Mouse (Mus musculus) intestine, embryonic 16.5 days (tissue): ENCODE results near the gene St14. TPM values are rescaled to one million over a fixed set of nuclear protein-coding genes. Genes with fewer than 3 reads are reported as not detected.
A peak's percentile ranks its signal among the peaks of the same experiment; 100 is the strongest.
"Not testable (repeated sequence)": the region's sequence is repeated elsewhere in the genome, so short reads cannot be mapped to it uniquely, and the experiment has no call there.

Experiments
- ATAC-seq: fragments of 200-750 bp; cut with Nextera tagmentation; 2 replicates; pipeline ENCODE4 v1.8.0; 2017; ENCODE audit warnings: moderate TSS enrichment, moderate library complexity
- H3K27ac ChIP-seq: fragments of 300-500 bp; sonication (generic); 2 replicates; pipeline ENCODE4 v1.5.1; 2014; ENCODE audit warnings: mild to moderate bottlenecking, low read length
- H3K27me3 ChIP-seq: fragments of 300-500 bp; sonication (generic); replicated peaks from 2 replicates; pipeline ENCODE4 v1.6.1; 2014; ENCODE audit warnings: low read length, control low read depth, mixed read lengths; ENCODE audit not compliant: control insufficient read depth, insufficient read depth
- H3K36me3 ChIP-seq: fragments of 300-500 bp; sonication (generic); 2 replicates; pipeline ENCODE4 v1.6.1; 2014; ENCODE audit warnings: low read length, control low read depth; ENCODE audit not compliant: control insufficient read depth, insufficient read depth
- H3K4me1 ChIP-seq: fragments of 300-500 bp; sonication (generic); 2 replicates; pipeline ENCODE4 v1.6.1; 2014; ENCODE audit warnings: low read length, control low read depth, mixed read lengths; ENCODE audit not compliant: control insufficient read depth, insufficient read depth
- H3K4me2 ChIP-seq: fragments of 300-500 bp; sonication (generic); 2 replicates; pipeline ENCODE4 v1.6.1; 2014; ENCODE audit warnings: low read depth, low read length, control low read depth
- H3K4me3 ChIP-seq: fragments of 300-500 bp; sonication (generic); 2 replicates; pipeline ENCODE4 v1.5.1; 2014; ENCODE audit warnings: mild to moderate bottlenecking, low read length
- H3K9ac ChIP-seq: fragments of 300-500 bp; sonication (generic); 2 replicates; pipeline ENCODE4 v1.6.1; 2014; ENCODE audit warnings: low read depth, low read length
- H3K9me3 ChIP-seq: fragments of 300-500 bp; sonication (generic); 2 replicates; pipeline ENCODE4 v1.6.1; 2016; ENCODE audit warnings: low read length, control low read depth; ENCODE audit not compliant: control insufficient read depth
- WGBS: fragments of 180-500 bp; shearing (Covaris S2); extraction: QIAGEN DNeasy Blood & Tissue Kit; methylation state at CpG from one replicate; pipeline ENCODE4 v1.1.7; 2014; 5-methylcytosine and 5-hydroxymethylcytosine counted together
- polyA plus RNA-seq: library from polyadenylated mRNA; unstranded; fragments of >200 nt; fragmentation: Nextera tagmentation; extraction: Ambion mirVana; gene quantifications from 2 replicates; pipeline ENCODE4 v1.2.1, GENCODE M21; 2015

Gene St14
- polyA plus RNA-seq, result 91.4 and 96.6 TPM in 2 replicates

DNA sequence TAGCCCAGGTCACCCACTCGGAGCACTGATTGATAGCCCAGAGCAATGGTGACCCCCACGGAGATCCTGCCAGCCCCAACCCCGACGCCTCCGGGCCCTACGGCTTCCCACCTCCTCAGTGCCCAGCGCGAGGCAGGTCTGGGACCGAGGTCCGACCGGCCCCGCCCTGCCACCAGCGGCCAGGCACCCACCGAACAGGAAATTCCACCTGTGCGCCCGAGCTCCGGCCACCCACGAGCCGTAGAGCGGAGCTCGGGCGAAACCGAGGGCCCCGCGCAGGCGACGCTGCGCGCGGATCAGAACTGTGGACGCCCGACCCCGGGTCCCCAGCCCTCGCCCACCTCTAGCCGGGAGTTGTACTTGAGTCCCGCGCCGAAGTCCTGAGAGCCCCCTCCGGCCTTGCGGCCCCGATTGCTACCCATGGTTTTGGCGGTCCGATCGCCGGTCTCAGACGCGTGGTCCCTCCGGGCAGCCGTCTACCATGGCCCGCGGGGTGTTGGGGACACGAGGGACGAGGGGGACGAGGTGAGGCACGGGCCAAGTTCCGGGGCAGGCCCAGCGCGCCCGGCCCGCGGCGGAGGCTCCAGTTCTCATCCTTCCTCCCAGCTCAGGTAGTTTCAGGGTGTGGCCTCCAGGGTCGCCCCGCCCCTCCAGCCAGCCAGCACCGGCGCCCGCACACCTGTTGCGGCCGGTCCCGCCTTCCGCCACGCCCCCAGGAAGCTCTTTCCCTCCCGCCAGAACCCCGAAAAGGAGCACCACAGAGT, at the start of gene St14:
Gene St14, minus strand, starts transcription at position 649 of the 764 bp plus-strand sequence.
- H3K4me2 ChIP-seq, result peak within 1 kb of the TSS; percentile 76
- peak within 1 kb of the TSS; percentile 67 for H3K4me3 ChIP-seq
- H3K27ac ChIP-seq, result peak within 1 kb of the TSS; percentile 66
- no peaks in the 10 kb centered on the region for H3K27me3 ChIP-seq
- H3K4me1 ChIP-seq, result peaks cover 13% of the 10 kb centered on the region
- no peaks in the 10 kb centered on the region for H3K36me3 ChIP-seq
- H3K9me3 ChIP-seq, result no peaks in the 10 kb centered on the region
- H3K9ac ChIP-seq, result peak within 1 kb of the TSS; percentile 86
- under 1% methylated on average over 72 of the region's 74 CpGs for WGBS
- peak; percentile 92 for ATAC-seq

DNA sequence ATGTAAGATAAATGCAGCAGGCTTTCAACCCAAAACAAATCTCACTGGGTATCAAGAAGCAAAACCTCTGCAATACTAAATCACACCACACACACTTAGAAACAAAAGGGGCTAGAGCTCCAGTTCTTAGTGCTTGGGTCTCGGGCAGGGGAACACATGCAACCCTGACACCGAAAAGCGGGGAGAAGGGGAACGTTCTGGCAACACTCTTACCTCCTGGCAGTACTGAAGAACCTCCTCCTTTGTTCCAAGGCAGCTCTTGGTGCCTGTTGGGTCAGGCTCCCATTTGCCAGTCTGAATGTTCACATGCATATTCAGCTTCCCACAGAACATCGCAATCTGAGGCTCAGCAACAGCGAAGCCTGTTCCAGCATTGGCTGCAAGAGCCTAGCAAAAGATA, 46.0 kb upstream of the St14 start:
- no peak overlapping the region for H3K4me3 ChIP-seq
- ATAC-seq, result no peak
- no peaks in the 10 kb centered on the region for H3K9me3 ChIP-seq
- peaks cover 12% of the 10 kb centered on the region for H3K4me1 ChIP-seq
- H3K4me2 ChIP-seq, result no peak overlapping the region
- no peak overlapping the region for H3K9ac ChIP-seq
- H3K27ac ChIP-seq, result no peak overlapping the region
- 88% methylated on average over 6 of the region's 6 CpGs for WGBS
- H3K27me3 ChIP-seq, result no peaks in the 10 kb centered on the region
- H3K36me3 ChIP-seq, result no peaks in the 10 kb centered on the region

DNA sequence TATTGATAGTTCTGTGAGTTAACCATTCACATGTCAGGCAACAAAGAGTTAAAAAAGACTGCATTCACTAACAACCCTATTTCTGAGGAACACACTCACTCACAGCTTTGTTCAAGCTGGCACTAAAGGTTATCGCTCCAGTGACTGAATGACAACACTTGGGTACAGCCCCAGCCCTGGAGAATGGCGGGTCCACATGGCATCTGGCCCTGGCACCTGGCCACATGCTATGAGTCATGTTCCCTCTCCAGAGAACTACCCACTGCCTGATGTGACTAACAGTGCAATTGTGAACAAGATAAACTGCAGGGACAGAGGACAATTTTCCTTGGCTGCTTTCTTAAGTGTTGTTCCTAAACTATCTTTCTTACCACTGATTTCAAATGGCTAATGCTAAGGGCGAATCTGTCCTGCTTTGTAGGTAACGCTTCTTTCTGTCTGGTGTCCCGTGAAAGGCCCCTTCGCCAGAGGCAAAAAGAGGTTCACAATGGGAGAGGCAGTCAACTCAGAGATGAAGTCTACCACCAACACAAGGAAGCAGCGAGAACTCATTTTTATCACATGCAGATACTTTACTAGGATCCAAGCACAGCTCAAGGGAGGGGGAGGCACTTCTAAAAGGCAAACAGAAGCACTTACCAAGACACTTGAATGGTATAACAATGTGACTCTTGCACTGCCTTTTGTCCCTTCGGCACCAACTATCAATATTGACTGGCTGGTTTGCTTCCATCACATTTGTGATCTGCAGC, 44.9 kb upstream of the St14 start:
- H3K9me3 ChIP-seq, result no peaks in the 10 kb centered on the region
- H3K4me1 ChIP-seq, result peaks cover 7% of the 10 kb centered on the region
- ATAC-seq, result peak; percentile 94
- H3K9ac ChIP-seq, result no peak overlapping the region
- no peaks in the 10 kb centered on the region for H3K36me3 ChIP-seq
- 69% methylated on average over 8 of the region's 8 CpGs for WGBS
- 0 out of 2 replicates have a peak overlapping the region, but pooled peaks have one; percentile 3 for H3K27ac ChIP-seq
- no peak overlapping the region for H3K4me3 ChIP-seq
- no peak overlapping the region for H3K4me2 ChIP-seq
- H3K27me3 ChIP-seq, result no peaks in the 10 kb centered on the region

DNA sequence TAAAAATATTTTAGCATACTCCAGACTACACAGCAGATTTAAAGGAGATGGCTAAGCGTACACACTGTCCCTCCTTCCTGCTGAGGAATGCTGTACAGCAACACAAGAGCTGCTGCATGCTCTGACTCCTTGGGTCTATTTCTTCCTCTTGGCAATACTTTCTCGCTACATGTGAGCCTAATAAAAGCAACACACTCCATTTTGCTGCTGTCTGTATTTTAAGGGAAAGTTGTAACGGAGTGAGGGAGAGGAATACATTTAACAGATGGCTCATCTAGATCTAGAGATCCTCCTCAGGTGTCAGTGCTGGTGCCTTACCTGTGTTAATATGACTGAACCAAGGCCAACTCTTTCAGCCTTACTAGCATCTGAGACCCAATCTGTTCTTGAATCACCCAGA, 44.3 kb upstream of the St14 start:
- Histone ChIP-seq H3K4me3 (no peak overlapping the region), H3K27me3 (no peaks in the 10 kb centered on the region), H3K4me2 (no peak overlapping the region), H3K9ac (no peak overlapping the region), H3K9me3 (no peaks in the 10 kb centered on the region), H3K36me3 (no peaks in the 10 kb centered on the region), H3K27ac (no peak overlapping the region), H3K4me1 (peaks cover 7% of the 10 kb centered on the region)
- WGBS, result 77% methylated on average over 3 of the region's 3 CpGs
- ATAC-seq, result 0 out of 2 replicates have a peak, but pooled peaks have one; percentile 24

DNA sequence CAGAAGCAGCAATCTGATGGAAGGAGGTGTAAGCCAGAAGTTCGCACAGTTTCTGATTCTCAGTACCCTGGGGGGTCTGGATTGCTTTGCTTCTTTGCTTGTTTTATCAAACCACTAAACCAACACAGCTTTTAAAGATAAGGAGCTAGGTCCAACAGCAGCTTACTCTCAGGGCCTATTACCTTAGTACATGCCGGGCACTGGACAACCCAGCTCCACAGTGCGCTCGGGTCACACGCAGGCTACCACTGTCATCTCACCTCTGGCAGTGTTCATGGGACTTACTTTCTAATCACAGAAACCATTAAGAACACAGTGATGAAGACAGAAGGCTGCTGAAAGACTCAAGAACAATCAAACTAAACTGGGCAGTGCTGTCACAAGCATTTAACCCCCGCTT, 43.7 kb upstream of the St14 start:
- H3K36me3 ChIP-seq, result no peaks in the 10 kb centered on the region
- no peak overlapping the region for H3K4me3 ChIP-seq
- no peaks in the 10 kb centered on the region for H3K27me3 ChIP-seq
- no peak overlapping the region for H3K27ac ChIP-seq
- peaks cover 7% of the 10 kb centered on the region for H3K4me1 ChIP-seq
- H3K9ac ChIP-seq, result no peak overlapping the region
- no peak for ATAC-seq
- no peaks in the 10 kb centered on the region for H3K9me3 ChIP-seq
- H3K4me2 ChIP-seq, result no peak overlapping the region
- WGBS, result 89% methylated on average over 6 of the region's 6 CpGs

DNA sequence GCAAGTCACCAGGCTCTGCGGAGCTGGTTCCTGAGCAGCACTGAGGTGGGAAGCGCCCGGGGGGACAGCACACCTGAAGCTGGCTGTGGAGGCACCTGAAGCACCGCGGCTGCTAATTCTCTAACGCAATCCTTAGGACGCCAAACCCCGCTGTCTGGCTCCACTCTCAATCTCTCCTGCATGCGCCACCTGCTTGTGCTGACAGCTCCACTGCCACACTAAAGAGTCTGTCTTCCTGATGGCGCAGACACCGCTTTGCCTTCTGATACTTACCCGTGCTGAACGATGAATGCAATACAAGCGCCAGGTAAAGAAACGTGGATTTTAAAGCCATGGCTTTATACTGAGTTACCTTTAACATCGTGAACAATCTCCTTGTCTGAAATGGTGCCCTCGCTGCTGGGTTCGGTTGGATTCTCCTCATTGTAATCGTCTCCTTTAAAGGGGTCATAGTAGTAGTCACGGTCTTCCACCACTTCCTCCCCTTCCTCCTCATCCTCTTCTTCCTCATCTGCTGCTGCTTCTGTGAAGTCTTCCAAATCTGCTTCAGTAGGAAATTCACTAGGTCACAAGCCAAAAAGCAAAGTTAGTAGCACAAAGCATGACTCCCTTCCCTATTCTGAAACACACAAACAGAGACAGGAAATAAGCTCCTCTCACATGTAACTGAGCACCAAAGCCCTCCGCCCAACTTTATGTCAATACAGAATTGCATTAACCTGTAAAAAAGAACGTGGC, 36.9 kb upstream of the St14 start:
- Histone ChIP-seq H3K9ac (no peak overlapping the region), H3K4me3 (no peak overlapping the region), H3K36me3 (peaks cover 9% of the 10 kb centered on the region; the same call in 1 of the 2 replicates), H3K27me3 (no peaks in the 10 kb centered on the region), H3K4me2 (no peak overlapping the region), H3K4me1 (no peaks in the 10 kb centered on the region), H3K27ac (no peak overlapping the region), H3K9me3 (no peaks in the 10 kb centered on the region)
- 93% methylated on average over 22 of the region's 22 CpGs for WGBS
- no peak for ATAC-seq

DNA sequence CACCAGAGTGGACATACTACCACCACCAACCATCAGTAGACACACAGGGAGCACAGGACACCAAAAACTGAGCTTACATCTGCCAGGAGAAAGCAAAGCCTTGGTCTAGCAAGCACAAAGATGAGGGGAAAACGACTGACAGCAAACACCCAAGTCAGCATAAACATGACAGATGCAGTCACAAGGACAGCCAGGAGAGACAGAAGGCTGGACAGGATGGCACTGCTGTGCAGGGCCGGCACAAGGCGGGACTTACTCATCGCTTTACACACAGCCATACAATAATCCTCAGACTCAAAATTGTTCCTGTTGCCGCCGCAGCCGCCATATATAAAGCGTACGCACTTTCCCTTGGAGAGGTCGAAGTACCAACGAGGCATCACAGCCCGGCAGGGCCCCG, 35.7 kb upstream of the St14 start:
- Histone ChIP-seq H3K27ac (no peak overlapping the region), H3K4me2 (no peak overlapping the region), H3K27me3 (no peaks in the 10 kb centered on the region), H3K9me3 (no peaks in the 10 kb centered on the region), H3K9ac (no peak overlapping the region), H3K4me3 (no peak overlapping the region), H3K4me1 (no peaks in the 10 kb centered on the region), H3K36me3 (peaks cover 9% of the 10 kb centered on the region; the same call in 1 of the 2 replicates)
- ATAC-seq, result no peak
- 90% methylated on average over 13 of the region's 13 CpGs for WGBS

DNA sequence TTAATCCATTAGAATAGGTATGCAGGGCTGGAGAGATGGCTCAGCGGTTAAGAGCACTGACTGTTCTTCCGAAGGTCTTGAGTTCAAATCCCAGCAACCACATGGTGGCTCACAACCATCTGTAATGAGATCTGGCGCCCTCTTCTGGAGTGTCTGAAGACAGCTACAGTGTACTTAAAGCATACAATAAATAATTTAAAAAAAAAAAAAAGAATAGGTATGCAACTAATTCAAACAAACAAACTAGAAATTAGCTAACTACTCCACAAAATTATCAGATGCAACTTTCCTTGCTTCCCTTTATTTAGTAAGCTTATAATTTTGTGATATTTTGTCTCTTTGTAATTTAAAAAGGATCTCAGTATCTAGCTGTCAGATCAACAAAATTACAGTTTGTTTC, 33.9 kb upstream of the St14 start:
- not testable (repeated sequence) for H3K27me3 ChIP-seq, H3K4me2 ChIP-seq, H3K27ac ChIP-seq, H3K9ac ChIP-seq, ATAC-seq, H3K4me3 ChIP-seq, H3K9me3 ChIP-seq, H3K4me1 ChIP-seq
- peaks cover 11% of the 10 kb centered on the region; the same call in 1 of the 2 replicates for H3K36me3 ChIP-seq
- WGBS, result 83% methylated on average over 3 of the region's 3 CpGs

DNA sequence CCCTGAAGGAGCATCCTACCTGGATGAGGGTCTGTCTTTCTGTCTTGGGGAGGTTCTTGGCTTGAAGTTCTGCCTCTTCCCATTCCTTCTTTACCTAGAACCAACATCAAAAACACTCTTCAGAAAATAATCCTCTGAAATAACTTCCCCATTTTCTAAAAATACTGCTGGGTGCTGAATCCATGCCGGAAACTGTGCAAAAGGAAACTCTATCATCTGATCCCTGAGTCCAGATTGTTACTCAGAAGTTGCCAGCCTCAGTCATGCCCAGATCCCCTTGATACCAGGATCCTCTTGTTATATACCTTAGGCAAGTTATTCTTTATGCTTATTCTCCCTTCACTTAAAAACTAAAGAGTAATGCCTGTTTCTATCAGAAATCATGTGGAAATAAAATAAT, 31.7 kb upstream of the St14 start:
- H3K27me3 ChIP-seq, result no peaks in the 10 kb centered on the region
- H3K4me2 ChIP-seq, result no peak overlapping the region
- no peak overlapping the region for H3K9ac ChIP-seq
- H3K4me1 ChIP-seq, result no peaks in the 10 kb centered on the region
- no peak for ATAC-seq
- no peak overlapping the region for H3K27ac ChIP-seq
- H3K36me3 ChIP-seq, result peaks cover 15% of the 10 kb centered on the region; the same call in 1 of the 2 replicates
- no peak overlapping the region for H3K4me3 ChIP-seq
- no peaks in the 10 kb centered on the region for H3K9me3 ChIP-seq
- 95% methylated on average over 1 of the region's 1 CpGs for WGBS
